ENCODE assay signal across 11 mouse cellular contexts in genomic region chr9:59199495-59200196, GRCm38 (mm10).
DNase-seq lines count a peak whose midpoint lies in the region; ATAC-seq and TF ChIP-seq lines count a peak whose summit lies in the region.
"Had no signal": no experiment of that assay in that cellular context is flagged by ENCODE, and none has a peak within 500 bp of the region (broad histone marks: within the 10 kb centered on the region; RNA-seq: fewer than 3 reads in every experiment).

No protein-coding gene starts in this region.

- no peak overlapping the region for H3K9ac ChIP-seq in kidney, postnatal 0 days (ENCODE audit: low read depth, low read length)
- H3K9ac ChIP-seq in CH12.LX (ENCODE audit: insufficient read depth, low read depth), result no peak overlapping the region
- H3K9ac ChIP-seq: intestine, embryonic 15.5 days had no signal

- ATAC-seq in kidney, postnatal 0 days (replicated peaks; ENCODE audit: low FRiP score, low read depth), result no peak
- no peak for ATAC-seq in frontal cortex, adult (ENCODE audit: low TSS enrichment)
- ATAC-seq: intestine, embryonic 15.5 days had no signal

- in situ Hi-C loops in CH12.LX (cut with MboI; ENCODE audit: low pct_ligation_motif_present, low pct_unique_long_range_greater_than_20kb, low sequenced_read_pairs), result no loop called here

- H3K27ac ChIP-seq in kidney, postnatal 0 days, result no peak overlapping the region
- no peak overlapping the region for H3K27ac ChIP-seq in CH12.LX (ENCODE audit: insufficient read depth, low read depth)
- 0 out of 2 replicates have a peak overlapping the region, but pooled peaks have one; percentile 46 for H3K27ac ChIP-seq in limb, embryonic 10.5 days
- H3K27ac ChIP-seq: heart, adult 2 months; intestine, embryonic 15.5 days had no signal

- no peaks in the 10 kb centered on the region for H3K79me2 ChIP-seq in CH12.LX (replicated peaks; ENCODE audit: control insufficient read depth, extremely low read depth, insufficient read depth, poor library complexity, severe bottlenecking)

- H3K4me1 ChIP-seq in kidney, postnatal 0 days (replicated peaks; ENCODE audit: insufficient read depth, low read length), result no peaks in the 10 kb centered on the region
- peaks cover 7 to 24% of the 10 kb centered on the region in 2 experiments for H3K4me1 ChIP-seq in CH12.LX (ENCODE audit: control insufficient read depth in 1 of 2, insufficient read depth in 2 of 2)
- peaks cover 33% of the 10 kb centered on the region for H3K4me1 ChIP-seq in limb, embryonic 10.5 days

- peak; percentile 56 for DNase-seq in kidney, postnatal 0 days (ENCODE audit: low spot score)
- DNase-seq in kidney, postnatal 4 days, result no peak
- no peak for DNase-seq in CH12.LX (ENCODE audit: extremely low read depth)
- peak; percentile 21 for DNase-seq in MEL-GATA-1-ER (ENCODE audit: extremely low read depth, low read depth)
- DNase-seq in limb, embryonic 10.5 days (ENCODE audit: low spot score), result no peak
- no peak for DNase-seq in adrenal gland, postnatal 14 days
- DNase-seq: cerebellum, adult 9-11 months; heart, adult 2 months; right cerebral cortex, postnatal 25 days had no signal

- H3K4me2 ChIP-seq in kidney, postnatal 0 days (ENCODE audit: low read length), result peak overlapping the region; percentile 13; the same call in 1 of the 2 replicates
- peak overlapping the region; percentile 90 for H3K4me2 ChIP-seq in CH12.LX (ENCODE audit: insufficient read depth, low read depth, poor library complexity, severe bottlenecking)
- H3K4me2 ChIP-seq: intestine, embryonic 15.5 days had no signal

- dilution Hi-C loops in CH12.LX (cut with MboI; ENCODE audit: extremely low pct_ligation_motif_present, extremely low pct_unique_long_range_greater_than_20kb, low sequenced_read_pairs), result no loop called here

- TF ChIP-seq POLR2A in CH12.LX (IDR thresholded peaks at IDR 0.05; ENCODE audit: low read depth, low read length), result no peak

- H3K36me3 ChIP-seq in kidney, postnatal 0 days (ENCODE audit: insufficient read depth, low read length), result no peaks in the 10 kb centered on the region
- no peaks in the 10 kb centered on the region for H3K36me3 ChIP-seq in CH12.LX (replicated peaks in 1 of 2; ENCODE audit: control insufficient read depth in 1 of 2, insufficient read depth in 1 of 2, low read length in 1 of 2)
- H3K36me3 ChIP-seq in limb, embryonic 10.5 days, result no peaks in the 10 kb centered on the region
- H3K36me3 ChIP-seq: intestine, embryonic 15.5 days had no signal

- no peak for TF ChIP-seq CTCF in kidney, postnatal 0 days (IDR thresholded peaks at IDR 0.05; ENCODE audit: low read depth)
- no peak for TF ChIP-seq CTCF in CH12.LX (conservative IDR thresholded peaks at IDR 0.05 in 1 of 2, IDR thresholded peaks at IDR 0.05 in 1 of 2; ENCODE audit: low read depth in 2 of 2, low read length in 2 of 2)

- H3K4me3 ChIP-seq in kidney, postnatal 0 days (replicated peaks; ENCODE audit: low read depth, low read length), result no peak overlapping the region
- peak overlapping the region in 1 of 3 experiments; percentile 41 for H3K4me3 ChIP-seq in CH12.LX (replicated peaks in 1 of 3; ENCODE audit: low read depth in 2 of 3, low read length in 2 of 3, poor library complexity in 1 of 3)
- H3K4me3 ChIP-seq in limb, embryonic 10.5 days, result no peak overlapping the region
- H3K4me3 ChIP-seq: heart, adult 2 months; intestine, embryonic 15.5 days had no signal

- TF ChIP-seq EP300 in CH12.LX (IDR thresholded peaks at IDR 0.05; ENCODE audit: low read length), result no peak

- no peak for TF ChIP-seq RAD21 in CH12.LX (IDR thresholded peaks at IDR 0.05; ENCODE audit: low read depth, low read length)

- 47% methylated on average over 19 of the region's 19 CpGs for WGBS in kidney, postnatal 0 days
- 59% methylated on average over 19 of the region's 19 CpGs for WGBS in limb, embryonic 10.5 days

- H3K27me3 ChIP-seq in kidney, postnatal 0 days (ENCODE audit: insufficient read depth, low read length), result no peaks in the 10 kb centered on the region
- H3K27me3 ChIP-seq in CH12.LX (replicated peaks), result no peaks in the 10 kb centered on the region
- no peaks in the 10 kb centered on the region for H3K27me3 ChIP-seq in limb, embryonic 10.5 days (ENCODE audit: low read depth, poor library complexity, severe bottlenecking)
- H3K27me3 ChIP-seq: intestine, embryonic 15.5 days had no signal

- H3K9me3 ChIP-seq in kidney, postnatal 0 days (replicated peaks; ENCODE audit: low read length), result no peaks in the 10 kb centered on the region
- peaks cover 2% of the 10 kb centered on the region for H3K9me3 ChIP-seq in CH12.LX (replicated peaks; ENCODE audit: low read length)
- H3K9me3 ChIP-seq in limb, embryonic 10.5 days (replicated peaks), result no peaks in the 10 kb centered on the region
- H3K9me3 ChIP-seq: intestine, embryonic 15.5 days had no signal

TF ChIP-seq in CH12.LX, 34 proteins besides CTCF, POLR2A, EP300 and RAD21:
- TF ChIP-seq TBP (conservative IDR thresholded peaks at IDR 0.05; ENCODE audit: low read depth, low read length) (no peak), SIN3A (IDR thresholded peaks at IDR 0.05; ENCODE audit: low read length) (no peak), MAX (IDR thresholded peaks at IDR 0.05; ENCODE audit: low read length) (peak; percentile 65; the same call in 1 of the 2 replicates), USF2 (conservative IDR thresholded peaks at IDR 0.05; ENCODE audit: low read depth, low read length) (peak; percentile 53; the same call in 1 of the 2 replicates), ZMIZ1 (IDR thresholded peaks at IDR 0.05; ENCODE audit: low read depth, low read length) (no peak), USF1 (IDR thresholded peaks at IDR 0.05; ENCODE audit: low read depth, low read length) (peak; percentile 58), UBTF (IDR thresholded peaks at IDR 0.05; ENCODE audit: low read depth, low read length) (no peak), ZKSCAN1 (IDR thresholded peaks at IDR 0.05; ENCODE audit: borderline replicate concordance, low read depth, low read length) (no peak), MXI1 (IDR thresholded peaks at IDR 0.05; ENCODE audit: low read depth, low read length) (no peak)

Comparison
In these comparisons a context has a peak if more than half of its experiments do, and no peak if none do; other contexts are left out.
1. DNase-seq: peak in kidney, postnatal 0 days (single experiment) and MEL-GATA-1-ER (single experiment); none in kidney, postnatal 4 days (0 of 2), CH12.LX (single experiment), limb, embryonic 10.5 days (single experiment) and adrenal gland, postnatal 14 days (single experiment).